Mouse (Mus musculus): ENCODE measurements at regions not wholly inside any gene's neighbourhood (a gene's known extent, or its start where the extent isn't known, plus 50 kb on each side); places are given as distances from the start of the nearest gene placed in this dataset. TPM values are rescaled to one million over a fixed set of nuclear protein-coding genes. Genes with fewer than 3 reads are reported as not detected.
A peak's percentile ranks its signal among the peaks of the same experiment; 100 is the strongest.

DNA sequence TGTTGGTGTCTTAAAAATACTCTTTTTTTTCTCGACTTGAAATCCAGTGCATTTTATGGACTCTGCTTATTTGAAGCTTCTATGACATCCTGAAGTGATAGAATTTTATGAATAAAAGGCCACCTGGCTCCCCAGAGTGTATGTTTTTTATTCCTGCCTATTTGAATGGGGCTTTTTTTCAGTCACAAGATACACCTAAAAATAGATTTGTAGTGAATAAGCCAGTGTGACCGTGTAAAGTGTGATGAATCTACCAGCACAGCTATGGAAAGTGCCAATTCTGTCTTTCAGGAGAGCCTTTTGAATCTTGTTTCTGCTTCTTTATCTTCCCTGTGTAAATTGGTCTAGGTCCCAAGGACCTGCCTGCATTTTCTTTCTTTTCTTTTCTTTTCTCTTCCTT lies 119.8 kb upstream of the Pex5l start:
- Histone ChIP-seq H3K27me3 (ENCODE audit: control insufficient read depth, insufficient read depth, low read length) (no peaks in the 10 kb centered on the region), H3K27ac (replicated peaks; ENCODE audit: low read depth, low read length) (no peak overlapping the region), H3K4me1 (ENCODE audit: control insufficient read depth, insufficient read depth, low read length) (no peaks in the 10 kb centered on the region), H3K9ac (replicated peaks; ENCODE audit: low read length) (no peak overlapping the region), H3K4me3 (ENCODE audit: low read depth, low read length) (no peak overlapping the region), H3K4me2 (ENCODE audit: low read depth, low read length) (no peak overlapping the region), H3K9me3 (replicated peaks; ENCODE audit: control insufficient read depth, low read length) (no peaks in the 10 kb centered on the region), H3K36me3 (replicated peaks; ENCODE audit: control insufficient read depth, insufficient read depth, low read depth, low read length) (no peaks in the 10 kb centered on the region)
- 63% methylated on average over 2 of the region's 2 CpGs for WGBS
- ATAC-seq (replicated peaks; ENCODE audit: insufficient number of reproducible peaks, low FRiP score, low TSS enrichment, low read depth) (no peak), DNase-seq (ENCODE audit: low spot score) (no peak)

DNA sequence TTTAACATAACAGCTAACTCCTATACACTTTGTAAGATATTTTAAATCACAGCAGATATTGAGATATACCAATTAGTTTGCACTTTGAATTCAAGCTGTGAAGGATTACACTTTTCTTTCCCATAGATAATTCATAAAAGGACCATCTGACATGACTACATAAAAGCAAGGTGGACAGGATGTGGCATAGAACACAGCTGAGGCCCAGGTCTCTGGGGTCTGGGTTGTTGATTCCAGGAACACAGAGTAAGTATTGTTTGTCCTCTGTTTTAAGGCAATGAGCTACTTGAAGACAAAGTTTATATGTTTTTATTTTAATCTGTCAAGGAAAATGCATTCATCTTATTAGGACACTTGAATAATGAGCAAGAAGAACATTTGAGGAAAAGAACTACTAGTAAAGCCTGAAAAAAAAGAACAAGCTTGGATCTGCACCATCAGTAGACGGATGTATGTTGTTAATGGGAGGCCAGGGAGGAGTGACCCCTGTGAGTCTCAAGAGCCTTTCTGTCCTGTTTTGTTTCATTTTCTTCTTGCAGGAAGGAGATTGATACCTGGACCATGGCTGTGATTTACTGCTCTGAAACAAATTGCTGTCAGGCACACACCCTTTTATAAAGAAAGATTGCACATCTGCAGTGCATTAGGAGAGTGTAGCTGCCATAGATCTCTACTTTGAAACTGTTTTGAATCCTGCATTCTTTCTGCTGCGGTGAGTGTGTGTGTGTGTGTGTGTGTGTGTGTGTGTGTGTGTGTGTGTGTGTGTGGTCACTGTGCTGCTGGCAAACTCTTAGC lies 76.4 kb upstream of the Pex5l start:
- Histone ChIP-seq H3K27ac (replicated peaks; ENCODE audit: low read depth, low read length) (no peak overlapping the region), H3K36me3 (replicated peaks; ENCODE audit: control insufficient read depth, insufficient read depth, low read depth, low read length) (no peaks in the 10 kb centered on the region), H3K9ac (replicated peaks; ENCODE audit: low read length) (no peak overlapping the region), H3K4me2 (ENCODE audit: low read depth, low read length) (no peak overlapping the region), H3K4me3 (ENCODE audit: low read depth, low read length) (no peak overlapping the region), H3K27me3 (ENCODE audit: control insufficient read depth, insufficient read depth, low read length) (no peaks in the 10 kb centered on the region), H3K4me1 (ENCODE audit: control insufficient read depth, insufficient read depth, low read length) (no peaks in the 10 kb centered on the region), H3K9me3 (replicated peaks; ENCODE audit: control insufficient read depth, low read length) (no peaks in the 10 kb centered on the region)
- 20% methylated on average over 2 of the region's 2 CpGs for WGBS
- peak; percentile 80; the same call in 1 of the 2 replicates for ATAC-seq (replicated peaks; ENCODE audit: insufficient number of reproducible peaks, low FRiP score, low TSS enrichment, low read depth)
- DNase-seq (ENCODE audit: low spot score) = peak; percentile 82

DNA sequence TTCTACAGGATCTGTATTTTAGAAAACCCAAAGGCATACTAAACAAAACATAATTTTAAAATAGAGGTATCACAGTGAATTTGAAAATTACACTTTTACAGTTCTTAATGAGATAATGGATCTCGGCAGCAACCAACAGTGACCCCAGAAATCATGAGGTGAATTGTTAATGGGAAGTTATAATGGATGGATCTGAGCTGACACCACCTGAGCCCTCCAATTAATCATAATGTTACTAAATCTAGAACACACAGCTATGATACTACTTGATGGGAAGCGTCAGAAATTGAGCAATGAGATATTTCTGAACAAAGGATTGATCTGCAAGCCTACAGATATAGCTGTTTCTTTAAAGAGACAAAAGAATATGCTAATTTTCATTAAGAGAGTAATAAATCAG lies 75.2 kb upstream of the Pex5l start:
- ATAC-seq (replicated peaks; ENCODE audit: insufficient number of reproducible peaks, low FRiP score, low TSS enrichment, low read depth) (no peak), DNase-seq (ENCODE audit: low spot score) (no peak)
- Histone ChIP-seq H3K4me1 (ENCODE audit: control insufficient read depth, insufficient read depth, low read length) (no peaks in the 10 kb centered on the region), H3K36me3 (replicated peaks; ENCODE audit: control insufficient read depth, insufficient read depth, low read depth, low read length) (no peaks in the 10 kb centered on the region), H3K27ac (replicated peaks; ENCODE audit: low read depth, low read length) (no peak overlapping the region), H3K4me3 (ENCODE audit: low read depth, low read length) (no peak overlapping the region), H3K27me3 (ENCODE audit: control insufficient read depth, insufficient read depth, low read length) (no peaks in the 10 kb centered on the region), H3K4me2 (ENCODE audit: low read depth, low read length) (no peak overlapping the region), H3K9ac (replicated peaks; ENCODE audit: low read length) (no peak overlapping the region), H3K9me3 (replicated peaks; ENCODE audit: control insufficient read depth, low read length) (no peaks in the 10 kb centered on the region)
- 75% methylated on average over 2 of the region's 2 CpGs for WGBS

DNA sequence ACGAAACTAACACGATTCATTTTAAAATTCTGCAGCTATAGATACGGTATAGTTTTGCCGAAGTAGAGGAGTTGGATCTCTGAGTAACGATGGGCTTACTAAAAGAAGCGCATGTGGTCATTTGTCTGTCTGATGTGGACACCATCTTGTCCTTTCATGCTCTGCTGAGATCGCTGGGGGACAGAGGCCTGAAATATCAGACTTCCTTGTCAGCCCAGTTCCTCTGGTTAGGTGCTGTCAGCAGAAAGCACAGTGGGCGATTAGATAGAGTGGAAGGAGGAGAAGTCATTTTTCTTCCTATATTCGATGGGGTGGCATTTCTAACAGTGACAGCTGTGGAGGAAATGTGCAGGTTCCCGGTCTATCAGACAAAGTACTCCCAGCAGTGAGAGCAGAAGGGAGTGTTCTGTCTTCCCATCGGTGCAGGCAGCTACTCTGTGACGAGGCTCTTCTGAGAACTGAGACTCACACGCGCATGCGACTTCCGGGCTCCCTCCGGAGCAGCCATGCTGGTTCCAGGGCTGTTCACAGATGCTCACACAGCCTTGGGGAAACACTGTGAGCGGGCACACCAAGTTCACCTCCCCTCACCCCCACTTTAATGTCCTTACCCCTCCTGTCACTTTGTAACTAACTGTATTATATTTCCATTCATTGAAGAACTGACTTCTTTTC lies 74.5 kb upstream of the Pex5l start:
- Histone ChIP-seq H3K9ac (replicated peaks; ENCODE audit: low read length) (no peak overlapping the region), H3K4me2 (ENCODE audit: low read depth, low read length) (no peak overlapping the region), H3K9me3 (replicated peaks; ENCODE audit: control insufficient read depth, low read length) (no peaks in the 10 kb centered on the region), H3K27ac (replicated peaks; ENCODE audit: low read depth, low read length) (no peak overlapping the region), H3K27me3 (ENCODE audit: control insufficient read depth, insufficient read depth, low read length) (no peaks in the 10 kb centered on the region), H3K4me3 (ENCODE audit: low read depth, low read length) (no peak overlapping the region), H3K36me3 (replicated peaks; ENCODE audit: control insufficient read depth, insufficient read depth, low read depth, low read length) (no peaks in the 10 kb centered on the region), H3K4me1 (ENCODE audit: control insufficient read depth, insufficient read depth, low read length) (no peaks in the 10 kb centered on the region)
- no peak for DNase-seq (ENCODE audit: low spot score)
- 72% methylated on average over 18 of the region's 18 CpGs for WGBS
- 0 out of 2 replicates have a peak, but pooled peaks have one; percentile 81 for ATAC-seq (replicated peaks; ENCODE audit: insufficient number of reproducible peaks, low FRiP score, low TSS enrichment, low read depth)

DNA sequence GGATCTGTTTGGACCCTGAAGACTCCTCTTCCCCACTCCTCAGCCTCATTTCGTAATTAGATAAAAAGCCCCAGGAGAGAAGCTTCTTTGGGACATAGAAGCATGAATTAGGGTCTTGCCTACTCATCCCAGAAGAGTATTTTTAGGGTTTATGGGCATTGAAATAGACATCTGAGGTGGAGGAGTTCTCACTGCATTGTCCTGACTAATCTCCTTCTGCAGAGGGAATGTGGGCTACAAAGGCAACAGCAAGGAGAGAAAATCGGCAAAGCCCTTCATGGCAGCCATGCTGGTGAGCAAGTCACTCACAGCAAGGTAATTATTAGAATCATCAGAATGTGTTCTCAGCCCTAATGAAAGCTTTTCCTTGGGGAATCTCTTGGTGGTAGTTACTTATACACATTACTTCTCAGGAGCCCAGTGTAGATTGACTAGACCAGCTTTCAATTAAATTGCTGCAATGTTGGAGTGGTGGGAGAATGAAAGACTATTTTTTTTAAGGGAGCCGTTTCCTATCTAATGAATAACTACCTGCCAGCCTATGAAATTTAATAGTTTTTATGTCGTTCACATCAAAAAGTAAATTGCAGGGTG lies 68.3 kb upstream of the Pex5l start:
- no peaks in the 10 kb centered on the region for H3K36me3 ChIP-seq (replicated peaks; ENCODE audit: control insufficient read depth, insufficient read depth, low read depth, low read length)
- 75% methylated on average over 4 of the region's 4 CpGs for WGBS
- H3K27ac ChIP-seq (replicated peaks; ENCODE audit: low read depth, low read length) = no peak overlapping the region
- H3K27me3 ChIP-seq (ENCODE audit: control insufficient read depth, insufficient read depth, low read length) = no peaks in the 10 kb centered on the region
- H3K9me3 ChIP-seq (replicated peaks; ENCODE audit: control insufficient read depth, low read length) = no peaks in the 10 kb centered on the region
- no peak overlapping the region for H3K4me3 ChIP-seq (ENCODE audit: low read depth, low read length)
- H3K4me2 ChIP-seq (ENCODE audit: low read depth, low read length) = no peak overlapping the region
- DNase-seq (ENCODE audit: low spot score) (no peak), ATAC-seq (replicated peaks; ENCODE audit: insufficient number of reproducible peaks, low FRiP score, low TSS enrichment, low read depth) (no peak)
- H3K4me1 ChIP-seq (ENCODE audit: control insufficient read depth, insufficient read depth, low read length) = no peaks in the 10 kb centered on the region
- no peak overlapping the region for H3K9ac ChIP-seq (replicated peaks; ENCODE audit: low read length)

Small RNA genes in the stretch of these regions (microRNA-seq; reads per million reads assigned to microRNA genes)
- not detected for gene Gm27974 (ENCODE audit: borderline number of aligned reads)

All from embryonic facial prominence, embryonic 11.5 days (tissue).